Mouse (Mus musculus): ENCODE measurements at regions not wholly inside any gene's neighbourhood (a gene's known extent, or its start where the extent isn't known, plus 50 kb on each side); places are given as distances from the start of the nearest gene placed in this dataset.

GRCm38 (mm10) chr7:68908401-68908834 is 159.4 kb upstream of the Arrdc4 start:
- no peak for TF ChIP-seq POLR2A (IDR thresholded peaks at IDR 0.05; ENCODE audit: low read depth, low read length)
- TF ChIP-seq CTCF (IDR thresholded peaks at IDR 0.05; ENCODE audit: extremely low read depth, insufficient read depth, insufficient read length, insufficient replicate concordance): no peak
- 60% methylated on average over 1 of the region's 1 CpGs for WGBS
- no peaks in the 10 kb centered on the region for H3K27me3 ChIP-seq (ENCODE audit: control insufficient read depth, insufficient read depth, low read length)
- H3K4me1 ChIP-seq (ENCODE audit: control insufficient read depth, insufficient read depth, insufficient read length): no peaks in the 10 kb centered on the region
- no peak for DNase-seq (ENCODE audit: low read depth in 1 of 2, low spot score in 2 of 2)
- H3K4me3 ChIP-seq (ENCODE audit: extremely low read depth, insufficient read depth, insufficient read length): no peak overlapping the region
- H3K36me3 ChIP-seq (ENCODE audit: control insufficient read depth, insufficient read depth, low read length): no peaks in the 10 kb centered on the region
- H3K27ac ChIP-seq (ENCODE audit: insufficient read depth, low read length): no peak overlapping the region

- 85% methylated on average over 7 of the region's 7 CpGs for whole genome bisulfite sequencing
- H3K36me3 ChIP-seq (ENCODE audit: control insufficient read depth, insufficient read depth, low read length): no peaks in the 10 kb centered on the region
- no peaks in the 10 kb centered on the region for H3K4me1 ChIP-seq (ENCODE audit: control insufficient read depth, insufficient read depth, insufficient read length)
- TF ChIP-seq CTCF (IDR thresholded peaks at IDR 0.05; ENCODE audit: extremely low read depth, insufficient read depth, insufficient read length, insufficient replicate concordance) (no peak), POLR2A (IDR thresholded peaks at IDR 0.05; ENCODE audit: low read depth, low read length) (no peak)
- no peak overlapping the region for H3K27ac ChIP-seq (ENCODE audit: insufficient read depth, low read length)
- no peak for DNase-seq (ENCODE audit: low read depth in 1 of 2, low spot score in 2 of 2)
- no peak overlapping the region for H3K4me3 ChIP-seq (ENCODE audit: extremely low read depth, insufficient read depth, insufficient read length)
- H3K27me3 ChIP-seq (ENCODE audit: control insufficient read depth, insufficient read depth, low read length): no peaks in the 10 kb centered on the region
Observed at GRCm38 (mm10) chr7:68907867-68908266, 158.8 kb upstream of the Arrdc4 start.

GRCm38 (mm10) chr7:68906771-68907395 is 157.8 kb upstream of the Arrdc4 start:
- 88% methylated on average over 8 of the region's 8 CpGs for WGBS

GRCm38 (mm10) chr7:68905793-68906192 is 156.8 kb upstream of the Arrdc4 start:
- WGBS: 91% methylated on average over 4 of the region's 4 CpGs
- H3K27me3 ChIP-seq (ENCODE audit: control insufficient read depth, insufficient read depth, low read length): no peaks in the 10 kb centered on the region
- DNase-seq (ENCODE audit: low read depth in 1 of 2, low spot score in 2 of 2): no peak
- no peaks in the 10 kb centered on the region for H3K36me3 ChIP-seq (ENCODE audit: control insufficient read depth, insufficient read depth, low read length)
- H3K4me3 ChIP-seq (ENCODE audit: extremely low read depth, insufficient read depth, insufficient read length): no peak overlapping the region
- TF ChIP-seq POLR2A (IDR thresholded peaks at IDR 0.05; ENCODE audit: low read depth, low read length): no peak
- TF ChIP-seq CTCF (IDR thresholded peaks at IDR 0.05; ENCODE audit: extremely low read depth, insufficient read depth, insufficient read length, insufficient replicate concordance): no peak
- H3K4me1 ChIP-seq (ENCODE audit: control insufficient read depth, insufficient read depth, insufficient read length): no peaks in the 10 kb centered on the region
- no peak overlapping the region for H3K27ac ChIP-seq (ENCODE audit: insufficient read depth, low read length)

More at GRCm38 (mm10) chr7:68906771-68907395, 157.8 kb upstream of the Arrdc4 start:
- TF ChIP-seq POLR2A (IDR thresholded peaks at IDR 0.05; ENCODE audit: low read depth, low read length) (no peak), CTCF (IDR thresholded peaks at IDR 0.05; ENCODE audit: extremely low read depth, insufficient read depth, insufficient read length, insufficient replicate concordance) (no peak)
- H3K27me3 ChIP-seq (ENCODE audit: control insufficient read depth, insufficient read depth, low read length): no peaks in the 10 kb centered on the region
- H3K27ac ChIP-seq (ENCODE audit: insufficient read depth, low read length): no peak overlapping the region
- no peaks in the 10 kb centered on the region for H3K4me1 ChIP-seq (ENCODE audit: control insufficient read depth, insufficient read depth, insufficient read length)
- no peak for DNase-seq (ENCODE audit: low read depth in 1 of 2, low spot score in 2 of 2)
- H3K4me3 ChIP-seq (ENCODE audit: extremely low read depth, insufficient read depth, insufficient read length): no peak overlapping the region
- no peaks in the 10 kb centered on the region for H3K36me3 ChIP-seq (ENCODE audit: control insufficient read depth, insufficient read depth, low read length)

GRCm38 (mm10) chr7:68886173-68886572 is 137.1 kb upstream of the Arrdc4 start:
- TF ChIP-seq CTCF (IDR thresholded peaks at IDR 0.05; ENCODE audit: extremely low read depth, insufficient read depth, insufficient read length, insufficient replicate concordance): no peak
- no peak for TF ChIP-seq POLR2A (IDR thresholded peaks at IDR 0.05; ENCODE audit: low read depth, low read length)
- no peak for DNase-seq (ENCODE audit: low read depth in 1 of 2, low spot score in 2 of 2)
- Histone ChIP-seq H3K4me1 (ENCODE audit: control insufficient read depth, insufficient read depth, insufficient read length) (no peaks in the 10 kb centered on the region), H3K36me3 (ENCODE audit: control insufficient read depth, insufficient read depth, low read length) (no peaks in the 10 kb centered on the region), H3K27me3 (ENCODE audit: control insufficient read depth, insufficient read depth, low read length) (no peaks in the 10 kb centered on the region), H3K27ac (ENCODE audit: insufficient read depth, low read length) (no peak overlapping the region), H3K4me3 (ENCODE audit: extremely low read depth, insufficient read depth, insufficient read length) (no peak overlapping the region)

- no peaks in the 10 kb centered on the region for H3K36me3 ChIP-seq (ENCODE audit: control insufficient read depth, insufficient read depth, low read length)
- DNase-seq (ENCODE audit: low read depth in 1 of 2, low spot score in 2 of 2): no peak
- WGBS: 66% methylated on average over 5 of the region's 5 CpGs
- no peak overlapping the region for H3K27ac ChIP-seq (ENCODE audit: insufficient read depth, low read length)
- H3K4me3 ChIP-seq (ENCODE audit: extremely low read depth, insufficient read depth, insufficient read length): no peak overlapping the region
- TF ChIP-seq POLR2A (IDR thresholded peaks at IDR 0.05; ENCODE audit: low read depth, low read length) (no peak), CTCF (IDR thresholded peaks at IDR 0.05; ENCODE audit: extremely low read depth, insufficient read depth, insufficient read length, insufficient replicate concordance) (no peak)
- H3K4me1 ChIP-seq (ENCODE audit: control insufficient read depth, insufficient read depth, insufficient read length): no peaks in the 10 kb centered on the region
- H3K27me3 ChIP-seq (ENCODE audit: control insufficient read depth, insufficient read depth, low read length): no peaks in the 10 kb centered on the region
Observed at GRCm38 (mm10) chr7:68873008-68873407, 124.0 kb upstream of the Arrdc4 start.

GRCm38 (mm10) chr7:68864322-68865031 is 115.4 kb upstream of the Arrdc4 start:
- no peak for TF ChIP-seq CTCF (IDR thresholded peaks at IDR 0.05; ENCODE audit: extremely low read depth, insufficient read depth, insufficient read length, insufficient replicate concordance)
- no peak for TF ChIP-seq POLR2A (IDR thresholded peaks at IDR 0.05; ENCODE audit: low read depth, low read length)
- no peaks in the 10 kb centered on the region for H3K36me3 ChIP-seq (ENCODE audit: control insufficient read depth, insufficient read depth, low read length)
- no peak overlapping the region for H3K27ac ChIP-seq (ENCODE audit: insufficient read depth, low read length)
- H3K4me3 ChIP-seq (ENCODE audit: extremely low read depth, insufficient read depth, insufficient read length): no peak overlapping the region
- no peak for DNase-seq (ENCODE audit: low read depth in 1 of 2, low spot score in 2 of 2)
- H3K27me3 ChIP-seq (ENCODE audit: control insufficient read depth, insufficient read depth, low read length): no peaks in the 10 kb centered on the region
- H3K4me1 ChIP-seq (ENCODE audit: control insufficient read depth, insufficient read depth, insufficient read length): no peaks in the 10 kb centered on the region
- WGBS: 75% methylated on average over 7 of the region's 7 CpGs

Data from spleen, adult 2 months (tissue).